24 mouse cellular contexts compared by ENCODE assay signal in genomic region chr7:112731584-112731983, GRCm38 (mm10). TPM values are rescaled to one million over a fixed set of nuclear protein-coding genes. Genes with fewer than 3 reads are reported as not detected.
DNase-seq lines count a peak whose midpoint lies in the region; ATAC-seq and TF ChIP-seq lines count a peak whose summit lies in the region.
"Had no signal": no experiment of that assay in that cellular context is flagged by ENCODE, and none has a peak within 500 bp of the region (broad histone marks: within the 10 kb centered on the region; RNA-seq: fewer than 3 reads in every experiment).

No protein-coding gene starts in this region.

- TF ChIP-seq CTCF in hindbrain, postnatal 0 days (IDR thresholded peaks at IDR 0.05; ENCODE audit: low read depth): no peak
- TF ChIP-seq CTCF in lung, adult 2 months (IDR thresholded peaks at IDR 0.05; ENCODE audit: insufficient read depth, low read length): no peak

- H3K27me3 ChIP-seq in forebrain, embryonic 10.5 days (ENCODE audit: poor library complexity, severe bottlenecking): no peaks in the 10 kb centered on the region
- no peaks in the 10 kb centered on the region for H3K27me3 ChIP-seq in forebrain, embryonic 12.5 days
- H3K27me3 ChIP-seq in hindbrain, postnatal 0 days (ENCODE audit: insufficient read depth, low read length): no peaks in the 10 kb centered on the region
- no peaks in the 10 kb centered on the region for H3K27me3 ChIP-seq in hindbrain, embryonic 11.5 days (ENCODE audit: control insufficient read depth, insufficient read depth, low read length)
- H3K27me3 ChIP-seq in lung, embryonic 15.5 days: no peaks in the 10 kb centered on the region
- no peaks in the 10 kb centered on the region for H3K27me3 ChIP-seq in limb, embryonic 10.5 days (ENCODE audit: low read depth, poor library complexity, severe bottlenecking)
- H3K27me3 ChIP-seq: embryonic facial prominence, embryonic 12.5 days; forebrain, embryonic 13.5 days; stomach, embryonic 15.5 days had no signal

- H3K36me3 ChIP-seq in forebrain, embryonic 10.5 days (replicated peaks): no peaks in the 10 kb centered on the region
- H3K36me3 ChIP-seq in forebrain, embryonic 12.5 days (replicated peaks): no peaks in the 10 kb centered on the region
- H3K36me3 ChIP-seq in hindbrain, postnatal 0 days (ENCODE audit: insufficient read depth, low read length): no peaks in the 10 kb centered on the region
- no peaks in the 10 kb centered on the region for H3K36me3 ChIP-seq in hindbrain, embryonic 11.5 days (ENCODE audit: control insufficient read depth, insufficient read depth, low read length)
- H3K36me3 ChIP-seq in lung, embryonic 15.5 days: no peaks in the 10 kb centered on the region
- H3K36me3 ChIP-seq in limb, embryonic 10.5 days: no peaks in the 10 kb centered on the region
- H3K36me3 ChIP-seq: embryonic facial prominence, embryonic 12.5 days; stomach, embryonic 15.5 days had no signal

- no peak overlapping the region for H3K9ac ChIP-seq in forebrain, embryonic 12.5 days
- no peak overlapping the region for H3K9ac ChIP-seq in hindbrain, postnatal 0 days (replicated peaks; ENCODE audit: low read length)
- H3K9ac ChIP-seq in hindbrain, embryonic 11.5 days (ENCODE audit: low read depth, low read length): no peak overlapping the region
- no peak overlapping the region for H3K9ac ChIP-seq in lung, embryonic 15.5 days
- H3K9ac ChIP-seq: embryonic facial prominence, embryonic 12.5 days; forebrain, embryonic 13.5 days; liver, embryonic 14.5 days; stomach, embryonic 15.5 days had no signal

- H3K27ac ChIP-seq in forebrain, embryonic 10.5 days: peak overlapping the region; percentile 35
- no peak overlapping the region for H3K27ac ChIP-seq in forebrain, embryonic 12.5 days
- 0 out of 2 replicates have a peak overlapping the region, but pooled peaks have one; percentile 15 for H3K27ac ChIP-seq in hindbrain, postnatal 0 days
- H3K27ac ChIP-seq in hindbrain, embryonic 11.5 days (ENCODE audit: low read depth, low read length): no peak overlapping the region
- H3K27ac ChIP-seq in lung, embryonic 15.5 days: peak overlapping the region; percentile 27
- H3K27ac ChIP-seq in limb, embryonic 10.5 days: peak overlapping the region; percentile 44; the same call in 1 of the 2 replicates
- H3K27ac ChIP-seq: embryonic facial prominence, embryonic 12.5 days; forebrain, embryonic 13.5 days; liver, embryonic 14.5 days; stomach, embryonic 15.5 days had no signal

- no peak for TF ChIP-seq POLR2A in lung, adult 2 months (IDR thresholded peaks at IDR 0.05; ENCODE audit: borderline replicate concordance, extremely low read depth, low read depth, low read length)

- H3K9me3 ChIP-seq in forebrain, embryonic 10.5 days: no peaks in the 10 kb centered on the region
- no peaks in the 10 kb centered on the region for H3K9me3 ChIP-seq in forebrain, embryonic 12.5 days
- H3K9me3 ChIP-seq in hindbrain, postnatal 0 days (ENCODE audit: low read length): no peaks in the 10 kb centered on the region
- no peaks in the 10 kb centered on the region for H3K9me3 ChIP-seq in hindbrain, embryonic 11.5 days (ENCODE audit: control insufficient read depth, low read length)
- no peaks in the 10 kb centered on the region for H3K9me3 ChIP-seq in lung, embryonic 15.5 days
- no peaks in the 10 kb centered on the region for H3K9me3 ChIP-seq in limb, embryonic 10.5 days (replicated peaks)
- H3K9me3 ChIP-seq: embryonic facial prominence, embryonic 12.5 days; forebrain, embryonic 13.5 days; stomach, embryonic 15.5 days had no signal

- H3K4me1 ChIP-seq in forebrain, embryonic 10.5 days: peaks cover 66% of the 10 kb centered on the region
- peaks cover 32% of the 10 kb centered on the region for H3K4me1 ChIP-seq in forebrain, embryonic 12.5 days
- peaks cover 3% of the 10 kb centered on the region; the same call in 1 of the 2 replicates for H3K4me1 ChIP-seq in hindbrain, postnatal 0 days (ENCODE audit: insufficient read depth, low read length)
- H3K4me1 ChIP-seq in hindbrain, embryonic 11.5 days (replicated peaks; ENCODE audit: control insufficient read depth, insufficient read depth, low read length): no peaks in the 10 kb centered on the region; the same call in 1 of the 2 replicates
- H3K4me1 ChIP-seq in lung, embryonic 15.5 days: peaks cover 66% of the 10 kb centered on the region
- peaks cover 16% of the 10 kb centered on the region for H3K4me1 ChIP-seq in lung, adult 2 months (ENCODE audit: control insufficient read depth, insufficient read depth, low read length)
- peaks cover 69% of the 10 kb centered on the region for H3K4me1 ChIP-seq in limb, embryonic 10.5 days

- H3K4me3 ChIP-seq in forebrain, embryonic 10.5 days: no peak overlapping the region
- no peak overlapping the region for H3K4me3 ChIP-seq in forebrain, embryonic 12.5 days (replicated peaks)
- no peak overlapping the region for H3K4me3 ChIP-seq in hindbrain, postnatal 0 days (ENCODE audit: low read length)
- no peak overlapping the region for H3K4me3 ChIP-seq in hindbrain, embryonic 11.5 days (ENCODE audit: low read depth, low read length)
- no peak overlapping the region for H3K4me3 ChIP-seq in lung, embryonic 15.5 days
- no peak overlapping the region for H3K4me3 ChIP-seq in lung, adult 2 months (replicated peaks; ENCODE audit: extremely low read depth, low read depth, low read length)
- no peak overlapping the region for H3K4me3 ChIP-seq in limb, embryonic 10.5 days
- H3K4me3 ChIP-seq: embryonic facial prominence, embryonic 12.5 days; forebrain, embryonic 13.5 days; myocyte; stomach, embryonic 15.5 days had no signal

- ATAC-seq in forebrain, embryonic 12.5 days (ENCODE audit: low FRiP score): no peak
- no peak for ATAC-seq in hindbrain, postnatal 0 days
- ATAC-seq in hindbrain, embryonic 11.5 days (ENCODE audit: low FRiP score): no peak
- no peak for ATAC-seq in lung, embryonic 15.5 days (ENCODE audit: borderline replicate concordance, extremely low read depth, low FRiP score, low TSS enrichment)
- ATAC-seq: forebrain, embryonic 13.5 days; hindbrain, embryonic 16.5 days; midbrain, embryonic 16.5 days had no signal

- DNase-seq in forebrain, embryonic 10.5 days (ENCODE audit: extremely low spot score, low spot score): no peak
- DNase-seq in hindbrain, postnatal 0 days (ENCODE audit: low spot score): no peak
- DNase-seq in hindbrain, embryonic 11.5 days (ENCODE audit: low spot score): no peak
- DNase-seq in lung, adult 2 months: no peak
- no peak for DNase-seq in limb, embryonic 10.5 days (ENCODE audit: low spot score)
- DNase-seq: adrenal gland, postnatal 10 days; cerebellum, adult 18-20 months; cerebellum, postnatal 14 days; heart, postnatal 36 days; kidney, adult 18-20 months; kidney, postnatal 25 days; lung, postnatal 4 days; right cerebral cortex, adult 18-20 months; thymus, postnatal 25 days had no signal

- no peak overlapping the region for H3K4me2 ChIP-seq in forebrain, embryonic 12.5 days
- no peak overlapping the region for H3K4me2 ChIP-seq in hindbrain, postnatal 0 days (ENCODE audit: low read depth, low read length)
- H3K4me2 ChIP-seq in hindbrain, embryonic 11.5 days (replicated peaks; ENCODE audit: low read depth, low read length): no peak overlapping the region
- no peak overlapping the region for H3K4me2 ChIP-seq in lung, embryonic 15.5 days
- H3K4me2 ChIP-seq: embryonic facial prominence, embryonic 12.5 days; forebrain, embryonic 13.5 days; stomach, embryonic 15.5 days had no signal

- WGBS in forebrain, embryonic 10.5 days: 79% methylated on average over 8 of the region's 8 CpGs
- 71% methylated on average over 8 of the region's 8 CpGs for WGBS in forebrain, embryonic 12.5 days
- 57% methylated on average over 8 of the region's 8 CpGs for WGBS in hindbrain, postnatal 0 days
- 75% methylated on average over 8 of the region's 8 CpGs for WGBS in hindbrain, embryonic 11.5 days
- 60% methylated on average over 8 of the region's 8 CpGs for WGBS in lung, embryonic 15.5 days
- WGBS in lung, adult 2 months: 69% methylated on average over 8 of the region's 8 CpGs
- WGBS in limb, embryonic 10.5 days: 90% methylated on average over 8 of the region's 8 CpGs

RNA-seq across cellular contexts. Expression of gene Tead1, which starts 52.5 kb away (rescaled TPM):
- 18.1 and 18.4 TPM in 2 replicates for polyA plus RNA-seq in forebrain, embryonic 10.5 days (2016; fragmentation: Nextera tagmentation; extraction: Ambion mirVana)
- polyA plus RNA-seq in forebrain, embryonic 12.5 days (2016; fragmentation: Nextera tagmentation; extraction: Ambion mirVana): 20.7 and 28.3 TPM in 2 replicates
- 25.6 and 32.4 TPM in 2 replicates for total RNA-seq in hindbrain, postnatal 0 days (2014; rRNA removed)
- 10.2 and 14.3 TPM in 2 replicates for polyA plus RNA-seq in hindbrain, postnatal 0 days (2015; fragmentation: Nextera tagmentation; extraction: Ambion mirVana)
- polyA plus RNA-seq in hindbrain, embryonic 11.5 days (2014; fragmentation: Nextera tagmentation; extraction: Ambion mirVana): 15.3 and 23.2 TPM in 2 replicates
- 23.1 and 30.0 TPM in 2 replicates for polyA plus RNA-seq in lung, embryonic 15.5 days (2015; fragmentation: Nextera tagmentation; extraction: Ambion mirVana)
- 32.4 and 45.9 TPM in 2 replicates for polyA plus RNA-seq in lung, adult 2 months (2012; rRNA removed)
- 12.7 and 17.3 TPM in 2 replicates for polyA plus RNA-seq in limb, embryonic 10.5 days (2016; fragmentation: Nextera tagmentation; extraction: Ambion mirVana)
- total RNA-seq: megakaryocyte-erythroid progenitor cell, adult 5-6 weeks had no signal

Comparison
In these comparisons a context has a peak if more than half of its experiments do, and no peak if none do; other contexts are left out.
1. H3K27ac ChIP-seq: peak in forebrain, embryonic 10.5 days (single experiment), hindbrain, postnatal 0 days (single experiment), lung, embryonic 15.5 days (single experiment) and limb, embryonic 10.5 days (single experiment); none in forebrain, embryonic 12.5 days (single experiment) and hindbrain, embryonic 11.5 days (single experiment).